Mouse (Mus musculus): ENCODE data around the gene Narfl.
A peak's percentile ranks its signal among the peaks of the same experiment; 100 is the strongest.

Gene Narfl

GRCm38 (mm10) chr17:25773549-25774120 is at the start of gene Narfl:
Gene Narfl (plus strand): TSS chr17:25773776.
- DNase-seq (ENCODE audit: low read depth, low spot score), result peak; percentile 99

- DNase-seq (ENCODE audit: low read depth, low spot score), result peak; percentile 78
These were observed 49.7 kb upstream of the Narfl start for GRCm38 (mm10) chr17:25723919-25724318.

- DNase-seq (ENCODE audit: low read depth, low spot score), result no peak
These were observed 48.3 kb upstream of the Narfl start for GRCm38 (mm10) chr17:25725264-25725663.

GRCm38 (mm10) chr17:25727265-25728008 is 46.1 kb upstream of the Narfl start, which contains the start of the genes Chtf18 and Rpusd1:
Gene Chtf18 (minus strand): TSS chr17:25727419.
Gene Rpusd1 (plus strand): TSS chr17:25727670.
- peak; percentile 100 for DNase-seq (ENCODE audit: low read depth, low spot score)

GRCm38 (mm10) chr17:25728009-25728270 is 45.6 kb upstream of the Narfl start:
- DNase-seq (ENCODE audit: low read depth, low spot score), result no peak

GRCm38 (mm10) chr17:25732082-25732481 is 41.5 kb upstream of the Narfl start:
- DNase-seq (ENCODE audit: low read depth, low spot score), result peak; percentile 77

- DNase-seq (ENCODE audit: low read depth, low spot score), result no peak
These were observed 38.3 kb upstream of the Narfl start for GRCm38 (mm10) chr17:25735246-25735645.

GRCm38 (mm10) chr17:25735745-25736144 is 37.8 kb upstream of the Narfl start, which contains the start of gene Mslnl:
Gene Mslnl (plus strand): TSS chr17:25736042.
- DNase-seq (ENCODE audit: low read depth, low spot score), result no peak

- DNase-seq (ENCODE audit: low read depth, low spot score), result no peak
These were observed 34.7 kb upstream of the Narfl start for GRCm38 (mm10) chr17:25738861-25739260.

- DNase-seq (ENCODE audit: low read depth, low spot score), result peak; percentile 72
These were observed 32.1 kb upstream of the Narfl start for GRCm38 (mm10) chr17:25741471-25741870.

- DNase-seq (ENCODE audit: low read depth, low spot score), result no peak
These were observed 29.7 kb upstream of the Narfl start for GRCm38 (mm10) chr17:25743831-25744230.

- DNase-seq (ENCODE audit: low read depth, low spot score), result no peak
These were observed 29.3 kb upstream of the Narfl start for GRCm38 (mm10) chr17:25744311-25744710.

GRCm38 (mm10) chr17:25748238-25748637 is 25.3 kb upstream of the Narfl start:
- no peak for DNase-seq (ENCODE audit: low read depth, low spot score)

- DNase-seq (ENCODE audit: low read depth, low spot score), result no peak
These were observed 24.3 kb upstream of the Narfl start for GRCm38 (mm10) chr17:25749314-25749713.

GRCm38 (mm10) chr17:25751446-25751845 is 22.1 kb upstream of the Narfl start:
- no peak for DNase-seq (ENCODE audit: low read depth, low spot score)

GRCm38 (mm10) chr17:25754241-25754640 is 19.3 kb upstream of the Narfl start, which contains the start of gene Msln:
Gene Msln (minus strand): TSS chr17:25754378.
- DNase-seq (ENCODE audit: low read depth, low spot score), result no peak

- peak; percentile 58 for DNase-seq (ENCODE audit: low read depth, low spot score)
These were observed 18.5 kb upstream of the Narfl start for GRCm38 (mm10) chr17:25755086-25755485.

GRCm38 (mm10) chr17:25755627-25756377 is 17.8 kb upstream of the Narfl start:
- peak; percentile 70 for DNase-seq (ENCODE audit: low read depth, low spot score)

GRCm38 (mm10) chr17:25756378-25757242 is 17.0 kb upstream of the Narfl start:
- peak; percentile 93 for DNase-seq (ENCODE audit: low read depth, low spot score)

- DNase-seq (ENCODE audit: low read depth, low spot score), result no peak
These were observed 15.9 kb upstream of the Narfl start for GRCm38 (mm10) chr17:25757691-25758090.

- DNase-seq (ENCODE audit: low read depth, low spot score), result no peak
These were observed 13.4 kb upstream of the Narfl start for GRCm38 (mm10) chr17:25760148-25760547.

Measured in ZHBTc4 (cell line).